Mouse (Mus musculus): ENCODE data around the gene Sptlc2. TPM values are rescaled to one million over a fixed set of nuclear protein-coding genes. Genes with fewer than 3 reads are reported as not detected.

Gene Sptlc2
- 56.1 and 61.8 TPM in 2 replicates for polyA plus RNA-seq (2014; fragmentation: Nextera tagmentation; extraction: Ambion mirVana)

DNA sequence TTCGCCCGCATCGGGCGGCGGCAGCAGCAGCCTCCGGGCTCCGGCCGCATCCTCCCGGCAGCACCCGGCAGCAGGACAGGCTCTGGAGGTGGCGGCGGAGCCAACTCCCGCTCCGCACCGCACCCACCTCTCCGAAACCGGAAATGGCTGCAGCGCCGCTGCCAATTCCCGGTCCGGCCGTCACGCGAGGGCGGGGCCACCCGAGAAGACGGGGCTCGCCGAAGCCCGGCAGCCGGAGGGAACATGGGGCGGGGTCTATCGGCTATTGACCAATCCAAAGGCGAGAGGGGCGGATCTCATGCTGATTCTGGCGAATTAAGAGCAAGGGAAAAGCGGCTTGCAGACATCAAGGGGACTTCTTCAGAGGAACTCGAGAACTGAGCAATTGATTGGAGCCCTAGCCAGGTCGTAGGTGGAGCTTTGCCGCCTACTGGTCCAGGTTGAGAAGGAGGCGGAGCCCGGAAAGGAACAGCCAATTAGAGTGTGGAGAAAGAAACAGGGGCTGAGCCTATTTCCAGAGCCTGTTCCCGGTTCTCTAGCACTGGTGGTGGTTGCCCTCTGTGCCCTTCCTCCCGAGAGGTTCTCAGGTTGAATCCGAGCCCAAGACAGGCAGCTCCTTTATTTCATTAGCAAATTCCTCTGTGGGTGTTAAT is at the start of gene Sptlc2:
Sptlc2 (minus strand) TSS at position 234 of the 653 bp plus-strand sequence.
- H3K9ac ChIP-seq (ENCODE audit: low read length) = peak within 1 kb of the TSS; percentile 90
- H3K27me3 ChIP-seq (ENCODE audit: control insufficient read depth, insufficient read depth, low read length) = no peaks in the 10 kb centered on the region
- ATAC-seq (ENCODE audit: low FRiP score) (peak; percentile 99), DNase-seq (ENCODE audit: low spot score, missing footprints) (peak; percentile 99)
- H3K4me1 ChIP-seq (ENCODE audit: control insufficient read depth, insufficient read depth, low read length) = peaks cover 6% of the 10 kb centered on the region; the same call in 1 of the 2 replicates
- peak within 1 kb of the TSS; percentile 100 for H3K4me2 ChIP-seq
- H3K9me3 ChIP-seq (ENCODE audit: control insufficient read depth, low read length) = no peaks in the 10 kb centered on the region
- under 1% methylated on average over 44 of the region's 45 CpGs for WGBS
- peak within 1 kb of the TSS; percentile 98 for H3K4me3 ChIP-seq (ENCODE audit: low read depth, low read length)
- peak within 1 kb of the TSS; percentile 41 for H3K27ac ChIP-seq (ENCODE audit: low read depth, low read length)
- H3K36me3 ChIP-seq (ENCODE audit: control insufficient read depth, insufficient read depth, low read length) = no peaks in the 10 kb centered on the region

DNA sequence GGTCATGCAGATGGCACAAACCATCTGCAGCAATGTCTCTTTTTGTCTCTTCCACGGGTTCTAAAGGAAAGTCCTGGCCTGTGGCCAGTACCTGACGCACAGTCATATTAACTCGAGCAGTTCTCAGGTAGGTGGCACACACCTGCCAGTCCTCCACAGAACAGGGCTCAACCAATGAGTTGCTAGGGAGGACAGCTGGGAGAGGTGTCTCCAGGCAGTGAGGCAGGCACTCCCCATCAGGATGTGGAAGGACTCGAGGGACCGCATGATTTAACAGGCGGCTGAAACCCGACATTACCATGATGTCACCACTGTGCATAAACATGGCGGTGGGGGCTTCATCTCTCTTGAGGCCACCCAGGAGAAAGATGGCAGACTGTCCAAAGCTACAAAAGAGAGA is 40.7 kb upstream of the Sptlc2 start:
- no peak for ATAC-seq (ENCODE audit: low FRiP score)
- no peaks in the 10 kb centered on the region for H3K27me3 ChIP-seq (ENCODE audit: control insufficient read depth, insufficient read depth, low read length)
- no peak overlapping the region for H3K4me2 ChIP-seq
- H3K36me3 ChIP-seq (ENCODE audit: control insufficient read depth, insufficient read depth, low read length) = peaks cover 45% of the 10 kb centered on the region
- 95% methylated on average over 8 of the region's 8 CpGs for WGBS
- H3K9me3 ChIP-seq (ENCODE audit: control insufficient read depth, low read length) = no peaks in the 10 kb centered on the region
- no peak overlapping the region for H3K4me3 ChIP-seq (ENCODE audit: low read depth, low read length)
- no peak overlapping the region for H3K9ac ChIP-seq (ENCODE audit: low read length)
- no peak overlapping the region for H3K27ac ChIP-seq (ENCODE audit: low read depth, low read length)
- no peak for DNase-seq (ENCODE audit: low spot score, missing footprints)
- H3K4me1 ChIP-seq (ENCODE audit: control insufficient read depth, insufficient read depth, low read length) = no peaks in the 10 kb centered on the region

GRCm38 (mm10) chr12:87428295-87428694 is 40.1 kb upstream of the Sptlc2 start:
- Histone ChIP-seq H3K36me3 (ENCODE audit: control insufficient read depth, insufficient read depth, low read length) (peaks cover 41% of the 10 kb centered on the region), H3K9ac (ENCODE audit: low read length) (no peak overlapping the region)
- WGBS = 75% methylated on average over 2 of the region's 2 CpGs

DNA sequence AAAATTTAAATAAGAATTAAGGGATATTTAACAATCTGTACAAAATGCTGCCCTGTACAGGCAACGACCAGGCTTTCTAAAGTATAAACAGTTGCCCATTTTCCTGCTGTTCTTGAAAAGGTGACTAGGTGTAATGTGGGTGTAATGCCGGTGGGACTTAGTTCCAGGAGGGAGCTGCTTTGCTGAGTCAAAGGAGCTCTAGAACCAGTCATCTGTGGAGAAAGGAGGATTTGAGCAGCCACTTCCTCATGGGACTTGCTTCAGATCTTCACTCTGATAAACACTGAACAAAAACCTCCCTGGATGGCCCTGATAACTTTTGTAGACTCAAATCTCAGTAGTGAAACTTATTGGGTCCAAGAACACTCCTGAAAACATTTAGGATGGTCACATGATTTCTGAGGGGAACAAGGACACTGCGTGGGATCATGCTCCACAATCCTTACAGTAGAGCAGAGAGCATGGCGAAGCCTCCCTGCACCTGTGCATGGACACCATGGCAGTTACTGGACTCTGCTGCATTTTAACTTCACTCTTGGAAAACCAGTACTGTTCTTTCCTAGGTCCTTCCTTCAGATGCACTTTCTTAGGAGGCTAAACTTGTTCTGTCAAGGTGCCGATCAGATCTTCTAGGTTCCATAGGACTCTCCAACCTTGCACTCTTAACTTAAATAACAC is 38.3 kb upstream of the Sptlc2 start:
- H3K27ac ChIP-seq (ENCODE audit: low read depth, low read length) = no peak overlapping the region
- no peaks in the 10 kb centered on the region for H3K4me1 ChIP-seq (ENCODE audit: control insufficient read depth, insufficient read depth, low read length)
- 96% methylated on average over 5 of the region's 5 CpGs for WGBS
- H3K9me3 ChIP-seq (ENCODE audit: control insufficient read depth, low read length) = no peaks in the 10 kb centered on the region
- DNase-seq (ENCODE audit: low spot score, missing footprints) (no peak), ATAC-seq (ENCODE audit: low FRiP score) (no peak)
- H3K4me3 ChIP-seq (ENCODE audit: low read depth, low read length) = no peak overlapping the region
- H3K36me3 ChIP-seq (ENCODE audit: control insufficient read depth, insufficient read depth, low read length) = peaks cover 32% of the 10 kb centered on the region
- H3K27me3 ChIP-seq (ENCODE audit: control insufficient read depth, insufficient read depth, low read length) = no peaks in the 10 kb centered on the region
- H3K4me2 ChIP-seq = no peak overlapping the region
- H3K9ac ChIP-seq (ENCODE audit: low read length) = no peak overlapping the region

More at GRCm38 (mm10) chr12:87428295-87428694, 40.1 kb upstream of the Sptlc2 start:
- no peaks in the 10 kb centered on the region for H3K27me3 ChIP-seq (ENCODE audit: control insufficient read depth, insufficient read depth, low read length)
- no peak overlapping the region for H3K27ac ChIP-seq (ENCODE audit: low read depth, low read length)
- no peak for ATAC-seq (ENCODE audit: low FRiP score)
- H3K4me3 ChIP-seq (ENCODE audit: low read depth, low read length) = no peak overlapping the region
- H3K4me1 ChIP-seq (ENCODE audit: control insufficient read depth, insufficient read depth, low read length) = no peaks in the 10 kb centered on the region
- no peak for DNase-seq (ENCODE audit: low spot score, missing footprints)
- no peak overlapping the region for H3K4me2 ChIP-seq
- H3K9me3 ChIP-seq (ENCODE audit: control insufficient read depth, low read length) = no peaks in the 10 kb centered on the region

GRCm38 (mm10) chr12:87424516-87424915 is 36.4 kb upstream of the Sptlc2 start:
- H3K9me3 ChIP-seq (ENCODE audit: control insufficient read depth, low read length) = no peaks in the 10 kb centered on the region
- ATAC-seq (ENCODE audit: low FRiP score) (peak; percentile 61; the same call in 1 of the 2 replicates), DNase-seq (ENCODE audit: low spot score, missing footprints) (no peak)
- no peak overlapping the region for H3K4me2 ChIP-seq
- no peak overlapping the region for H3K9ac ChIP-seq (ENCODE audit: low read length)
- WGBS = 28% methylated on average over 3 of the region's 3 CpGs
- H3K4me3 ChIP-seq (ENCODE audit: low read depth, low read length) = no peak overlapping the region
- H3K4me1 ChIP-seq (ENCODE audit: control insufficient read depth, insufficient read depth, low read length) = no peaks in the 10 kb centered on the region
- H3K27me3 ChIP-seq (ENCODE audit: control insufficient read depth, insufficient read depth, low read length) = no peaks in the 10 kb centered on the region
- H3K27ac ChIP-seq (ENCODE audit: low read depth, low read length) = no peak overlapping the region
- H3K36me3 ChIP-seq (ENCODE audit: control insufficient read depth, insufficient read depth, low read length) = peaks cover 22% of the 10 kb centered on the region

DNA sequence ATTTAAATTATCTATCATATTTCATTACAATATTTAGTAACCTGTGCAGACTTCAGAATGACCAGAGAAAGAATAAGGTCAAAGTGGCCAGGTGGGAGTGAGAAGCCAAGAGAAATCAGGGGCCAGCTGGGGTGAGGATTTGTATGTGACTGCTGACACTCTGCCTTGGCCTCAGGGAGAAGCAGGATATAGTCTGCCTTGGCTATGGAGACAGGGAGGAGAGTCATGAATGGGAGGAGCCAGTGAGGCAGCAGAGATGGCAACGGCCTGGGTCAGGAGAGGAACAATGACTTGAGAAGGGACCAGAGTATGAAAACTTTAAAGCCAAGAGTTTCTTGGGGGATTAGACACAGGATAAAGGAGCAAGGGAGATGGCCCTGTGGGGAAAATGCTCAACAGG is 35.5 kb upstream of the Sptlc2 start:
- ATAC-seq (ENCODE audit: low FRiP score) = no peak
- Histone ChIP-seq H3K9ac (ENCODE audit: low read length) (no peak overlapping the region), H3K9me3 (ENCODE audit: control insufficient read depth, low read length) (no peaks in the 10 kb centered on the region), H3K4me2 (no peak overlapping the region), H3K36me3 (ENCODE audit: control insufficient read depth, insufficient read depth, low read length) (peaks cover 14% of the 10 kb centered on the region), H3K27me3 (ENCODE audit: control insufficient read depth, insufficient read depth, low read length) (no peaks in the 10 kb centered on the region), H3K27ac (ENCODE audit: low read depth, low read length) (no peak overlapping the region), H3K4me3 (ENCODE audit: low read depth, low read length) (no peak overlapping the region), H3K4me1 (ENCODE audit: control insufficient read depth, insufficient read depth, low read length) (no peaks in the 10 kb centered on the region; the same call in 1 of the 2 replicates)
- DNase-seq (ENCODE audit: low spot score, missing footprints) = no peak
- WGBS = 41% methylated on average over 1 of the region's 1 CpGs

GRCm38 (mm10) chr12:87421708-87422507 is 33.8 kb upstream of the Sptlc2 start:
- WGBS = 78% methylated on average over 5 of the region's 5 CpGs
- DNase-seq (ENCODE audit: low spot score, missing footprints) (no peak), ATAC-seq (ENCODE audit: low FRiP score) (no peak)
- Histone ChIP-seq H3K4me1 (ENCODE audit: control insufficient read depth, insufficient read depth, low read length) (no peaks in the 10 kb centered on the region; the same call in 1 of the 2 replicates), H3K4me2 (no peak overlapping the region), H3K9ac (ENCODE audit: low read length) (no peak overlapping the region), H3K27me3 (ENCODE audit: control insufficient read depth, insufficient read depth, low read length) (no peaks in the 10 kb centered on the region), H3K36me3 (ENCODE audit: control insufficient read depth, insufficient read depth, low read length) (peaks cover 7% of the 10 kb centered on the region), H3K27ac (ENCODE audit: low read depth, low read length) (no peak overlapping the region), H3K9me3 (ENCODE audit: control insufficient read depth, low read length) (no peaks in the 10 kb centered on the region), H3K4me3 (ENCODE audit: low read depth, low read length) (no peak overlapping the region)

DNA sequence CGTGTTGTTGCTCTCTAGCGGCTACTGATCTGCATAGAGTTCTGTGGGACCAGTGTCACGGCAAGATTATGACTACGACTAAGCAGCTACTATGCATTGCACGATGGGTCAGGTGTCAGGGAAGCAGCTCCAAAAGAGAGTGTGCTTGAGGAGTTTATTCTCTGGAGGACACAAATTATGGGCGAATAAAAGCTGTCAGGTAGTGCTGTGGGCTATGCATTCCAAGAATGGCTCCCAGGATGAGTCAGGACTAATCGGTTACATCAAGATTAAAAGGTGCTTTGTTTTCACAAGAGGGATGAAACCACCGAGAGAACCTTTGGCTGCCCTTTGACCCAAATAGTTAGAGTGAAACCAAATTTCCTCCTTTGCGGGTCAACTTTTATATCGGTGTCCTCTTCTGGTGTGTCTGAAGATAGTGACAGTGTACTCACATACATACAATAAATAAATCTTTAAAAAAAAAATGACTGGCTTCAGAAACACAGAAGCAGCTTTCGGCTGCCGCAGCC is 31.9 kb upstream of the Sptlc2 start:
- H3K4me2 ChIP-seq = no peak overlapping the region
- ATAC-seq (ENCODE audit: low FRiP score) (no peak), DNase-seq (ENCODE audit: low spot score, missing footprints) (no peak)
- no peaks in the 10 kb centered on the region for H3K36me3 ChIP-seq (ENCODE audit: control insufficient read depth, insufficient read depth, low read length)
- no peaks in the 10 kb centered on the region for H3K9me3 ChIP-seq (ENCODE audit: control insufficient read depth, low read length)
- 80% methylated on average over 12 of the region's 12 CpGs for WGBS
- no peak overlapping the region for H3K27ac ChIP-seq (ENCODE audit: low read depth, low read length)
- no peaks in the 10 kb centered on the region; the same call in 1 of the 2 replicates for H3K4me1 ChIP-seq (ENCODE audit: control insufficient read depth, insufficient read depth, low read length)
- H3K27me3 ChIP-seq (ENCODE audit: control insufficient read depth, insufficient read depth, low read length) = no peaks in the 10 kb centered on the region
- no peak overlapping the region for H3K4me3 ChIP-seq (ENCODE audit: low read depth, low read length)
- no peak overlapping the region for H3K9ac ChIP-seq (ENCODE audit: low read length)
